Mouse (Mus musculus) mouse embryonic stem cell (cell line): ENCODE data around the gene Slc44a2.

ENCODE experiments used
- in situ Hi-C, 2 experiments: fragments of 300-500 bp; cut with MboI; formaldehyde crosslinking; loops; 1 replicate in 1 of 2; 3 replicates in 1 of 2; pipeline ENCODE4 v1.14.3; 2019 to 2020; ENCODE audit warnings: low sequenced_read_pairs in 2 of 2, low pct_unique_long_range_greater_than_20kb in 1 of 2, mixed read lengths in 1 of 2; ENCODE audit not compliant: unreplicated experiment in 1 of 2

Slc44a2 gene

GRCm38 (mm10) chr9:21329041-21329440 lies 8.5 kb downstream of the Slc44a2 start:
- in situ Hi-C loops: no loop called here

GRCm38 (mm10) chr9:21329699-21330289 lies 9.3 kb downstream of the Slc44a2 start:
- in situ Hi-C loops: no loop called here

- in situ Hi-C loops: no loop called here
These were observed 11.1 kb downstream of the Slc44a2 start for GRCm38 (mm10) chr9:21331365-21332140.

- in situ Hi-C loops: no loop called here
These were observed 11.9 kb downstream of the Slc44a2 start for GRCm38 (mm10) chr9:21332161-21333061.

GRCm38 (mm10) chr9:21333523-21333922 lies 13.0 kb downstream of the Slc44a2 start:
- in situ Hi-C loops: no loop called here

GRCm38 (mm10) chr9:21334747-21335146 lies 14.2 kb downstream of the Slc44a2 start:
- in situ Hi-C loops: no loop called here

- in situ Hi-C loops: no loop called here
These were observed 14.9 kb downstream of the Slc44a2 start for GRCm38 (mm10) chr9:21335391-21335790.

GRCm38 (mm10) chr9:21336491-21336890 lies 16.0 kb downstream of the Slc44a2 start:
- in situ Hi-C loops: no loop called here

GRCm38 (mm10) chr9:21337652-21338051 lies 17.2 kb downstream of the Slc44a2 start:
- in situ Hi-C loops: no loop called here

- in situ Hi-C loops: no loop called here
These were observed 19.9 kb downstream of the Slc44a2 start for GRCm38 (mm10) chr9:21340411-21340810.

GRCm38 (mm10) chr9:21346627-21347365 lies 26.3 kb downstream of the Slc44a2 start:
- in situ Hi-C loops: no loop called here

GRCm38 (mm10) chr9:21348152-21348551 lies 27.7 kb downstream of the Slc44a2 start:
- in situ Hi-C loops: no loop called here

GRCm38 (mm10) chr9:21351178-21351577 lies 30.7 kb downstream of the Slc44a2 start:
- in situ Hi-C loops: loop anchor here in 1 of 2 experiments (5.0 kb wide), 1 partner anchor 39 kb away; the partner anchor contains the start of gene Ap1m2

GRCm38 (mm10) chr9:21351702-21352377 lies 31.3 kb downstream of the Slc44a2 start:
- in situ Hi-C loops: loop anchor here in 1 of 2 experiments (5.0 kb wide), 1 partner anchor 40 kb away; the partner anchor contains the start of gene Ap1m2

GRCm38 (mm10) chr9:21352463-21353372 lies 32.2 kb downstream of the Slc44a2 start:
- in situ Hi-C loops: loop anchor here in 1 of 2 experiments (5.0 kb wide), 1 partner anchor 40 kb away; the partner anchor contains the start of gene Ap1m2

- in situ Hi-C loops: loop anchor here in 1 of 2 experiments (5.0 kb wide), 1 partner anchor 41 kb away; the partner anchor contains the start of gene Ap1m2
These were observed 32.8 kb downstream of the Slc44a2 start for GRCm38 (mm10) chr9:21353373-21353686.

- in situ Hi-C loops: loop anchor here in 1 of 2 experiments (5.0 kb wide), 1 partner anchor 42 kb away; the partner anchor contains the start of gene Ap1m2
These were observed 34.3 kb downstream of the Slc44a2 start for GRCm38 (mm10) chr9:21354796-21355195.
